Comparison of ENCODE assay signal across 14 mouse cellular contexts in genomic region chr7:117595029-117595695, GRCm38 (mm10).
A peak's percentile ranks its signal among the peaks of the same experiment; 100 is the strongest.
DNase-seq lines count a peak whose midpoint lies in the region; ATAC-seq and TF ChIP-seq lines count a peak whose summit lies in the region.
"Had no signal": no experiment of that assay in that cellular context is flagged by ENCODE, and none has a peak within 500 bp of the region (broad histone marks: within the 10 kb centered on the region; RNA-seq: fewer than 3 reads in every experiment).

No protein-coding gene starts in this region.

- TF ChIP-seq EP300 in heart, adult 2 months (IDR thresholded peaks at IDR 0.05; ENCODE audit: insufficient read depth, low read depth, low read length), result no peak

- ATAC-seq in forebrain, embryonic 13.5 days, result peak; percentile 63; the same call in 1 of the 2 replicates

- H3K4me1 ChIP-seq in forebrain, embryonic 13.5 days, result peaks cover 5% of the 10 kb centered on the region
- peaks cover 8% of the 10 kb centered on the region for H3K4me1 ChIP-seq in forebrain, embryonic 10.5 days
- H3K4me1 ChIP-seq in heart, adult 2 months (ENCODE audit: control insufficient read depth, insufficient read depth, low read length), result no peaks in the 10 kb centered on the region
- H3K4me1 ChIP-seq: embryonic facial prominence, embryonic 13.5 days had no signal

- H3K36me3 ChIP-seq in forebrain, embryonic 13.5 days (ENCODE audit: poor library complexity, severe bottlenecking), result peaks cover 30% of the 10 kb centered on the region
- H3K36me3 ChIP-seq in forebrain, embryonic 10.5 days (replicated peaks), result peaks cover 67% of the 10 kb centered on the region
- no peaks in the 10 kb centered on the region for H3K36me3 ChIP-seq in heart, adult 2 months (ENCODE audit: control insufficient read depth, insufficient read depth, low read length)

- no peak for DNase-seq in forebrain, embryonic 10.5 days (ENCODE audit: extremely low spot score, low spot score)
- DNase-seq in brain, adult 2 months (ENCODE audit: low read depth, low spot score), result peak; percentile 90
- DNase-seq in layer of hippocampus, adult 18-20 months (ENCODE audit: low spot score in 2 of 2), result peak; percentile 20 to 69
- DNase-seq in left cerebral cortex, postnatal 25 days (ENCODE audit: low spot score in 2 of 2), result peak; percentile 59 to 90
- DNase-seq in heart, adult 2 months, result no peak
- no peak for DNase-seq in kidney, adult 9 months
- DNase-seq in B cell, adult 2 months, result no peak
- DNase-seq: kidney, adult 8-10 months; thymus, postnatal 4 days had no signal

- H3K4me3 ChIP-seq in forebrain, embryonic 13.5 days, result no peak overlapping the region
- no peak overlapping the region for H3K4me3 ChIP-seq in forebrain, embryonic 10.5 days
- no peak overlapping the region for H3K4me3 ChIP-seq in heart, adult 2 months
- H3K4me3 ChIP-seq: embryonic facial prominence, embryonic 13.5 days; midbrain, embryonic 10.5 days; myocyte had no signal

- 69% methylated on average over 12 of the region's 12 CpGs for WGBS in forebrain, embryonic 13.5 days
- WGBS in forebrain, embryonic 10.5 days, result 89% methylated on average over 12 of the region's 12 CpGs
- WGBS in heart, adult 2 months, result 82% methylated on average over 12 of the region's 12 CpGs

- H3K4me2 ChIP-seq in forebrain, embryonic 13.5 days, result no peak overlapping the region
- H3K4me2 ChIP-seq: embryonic facial prominence, embryonic 13.5 days; liver, embryonic 11.5 days had no signal

- no peak for TF ChIP-seq CTCF in heart, adult 2 months (IDR thresholded peaks at IDR 0.05)

- H3K27me3 ChIP-seq in forebrain, embryonic 13.5 days, result no peaks in the 10 kb centered on the region
- H3K27me3 ChIP-seq in forebrain, embryonic 10.5 days (ENCODE audit: poor library complexity, severe bottlenecking), result peaks cover 25% of the 10 kb centered on the region
- no peaks in the 10 kb centered on the region for H3K27me3 ChIP-seq in heart, adult 2 months (ENCODE audit: control insufficient read depth, insufficient read depth, low read length)
- H3K27me3 ChIP-seq: embryonic facial prominence, embryonic 13.5 days had no signal

- no peak for TF ChIP-seq POLR2A in heart, adult 2 months (IDR thresholded peaks at IDR 0.05; ENCODE audit: insufficient read depth, low read depth, low read length)

- no peaks in the 10 kb centered on the region for H3K79me2 ChIP-seq in heart, adult 2 months (replicated peaks; ENCODE audit: control insufficient read depth, insufficient read depth, low read length)

- intact Hi-C loops in left cerebral cortex, postnatal 25 days (cut with DNase I), result no loop called here
- intact Hi-C loops in heart, adult 2 months (cut with DNase I), result no loop called here

- no peak overlapping the region for H3K9ac ChIP-seq in forebrain, embryonic 13.5 days
- H3K9ac ChIP-seq in heart, adult 2 months (ENCODE audit: low read depth, low read length), result no peak overlapping the region
- H3K9ac ChIP-seq: embryonic facial prominence, embryonic 13.5 days had no signal

- H3K9me3 ChIP-seq in forebrain, embryonic 13.5 days (replicated peaks), result no peaks in the 10 kb centered on the region
- no peaks in the 10 kb centered on the region for H3K9me3 ChIP-seq in forebrain, embryonic 10.5 days
- H3K9me3 ChIP-seq: embryonic facial prominence, embryonic 13.5 days; midbrain, embryonic 10.5 days had no signal

- peak overlapping the region; percentile 6; the same call in 1 of the 2 replicates for H3K27ac ChIP-seq in forebrain, embryonic 13.5 days
- no peak overlapping the region for H3K27ac ChIP-seq in forebrain, embryonic 10.5 days
- H3K27ac ChIP-seq in heart, adult 2 months, result no peak overlapping the region
- H3K27ac ChIP-seq: embryonic facial prominence, embryonic 13.5 days; midbrain, embryonic 10.5 days had no signal

Comparison
In these comparisons a context has a peak if more than half of its experiments do, and no peak if none do; other contexts are left out.
1. DNase-seq: peak in brain, adult 2 months (single experiment), layer of hippocampus, adult 18-20 months (2 of 2) and left cerebral cortex, postnatal 25 days (2 of 2); none in forebrain, embryonic 10.5 days (single experiment), heart, adult 2 months (0 of 2), kidney, adult 9 months (single experiment) and B cell, adult 2 months (0 of 2).